8 mouse cellular contexts compared by ENCODE assay signal in genomic region chr9:4308628-4309350, GRCm38 (mm10). TPM values are rescaled to one million over a fixed set of nuclear protein-coding genes. Genes with fewer than 3 reads are reported as not detected.
DNase-seq lines count a peak whose midpoint lies in the region; ATAC-seq and TF ChIP-seq lines count a peak whose summit lies in the region.

No protein-coding gene starts in this region.

- under 1% methylated on average over 36 of the region's 36 CpGs for whole genome bisulfite sequencing in kidney, adult 2 months

- peaks cover 8% of the 10 kb centered on the region for H3K4me1 ChIP-seq in kidney, adult 2 months (ENCODE audit: control insufficient read depth, insufficient read depth, low read length)
- H3K4me1 ChIP-seq in megakaryocyte, embryonic 14.5 days: peaks cover 35% of the 10 kb centered on the region

- no peak for TF ChIP-seq CTCF in kidney, adult 2 months (conservative IDR thresholded peaks at IDR 0.05; ENCODE audit: insufficient read depth, insufficient read length, low read depth, low read length)

- H3K4me3 ChIP-seq in kidney, adult 2 months (ENCODE audit: insufficient read depth, low read depth, low read length): peak overlapping the region; percentile 70
- peak overlapping the region; percentile 97 for H3K4me3 ChIP-seq in megakaryocyte, embryonic 14.5 days (replicated peaks)

- peak overlapping the region; percentile 26 for H3K27ac ChIP-seq in kidney, adult 2 months (ENCODE audit: insufficient read depth, low read depth, low read length)

- no peak for TF ChIP-seq POLR2A in kidney, adult 2 months (IDR thresholded peaks at IDR 0.05; ENCODE audit: low read depth, low read length)

- H3K9me3 ChIP-seq in megakaryocyte, embryonic 14.5 days: no peaks in the 10 kb centered on the region

- H3K27me3 ChIP-seq in kidney, adult 2 months (replicated peaks; ENCODE audit: control insufficient read depth, insufficient read depth, low read length): no peaks in the 10 kb centered on the region
- H3K27me3 ChIP-seq in megakaryocyte, embryonic 14.5 days (replicated peaks): no peaks in the 10 kb centered on the region

- ATAC-seq in hematopoietic stem cell, adult 5-6 weeks (replicated peaks in 1 of 2; ENCODE audit: insufficient read depth in 1 of 2, low FRiP score in 2 of 2, low TSS enrichment in 1 of 2, low read depth in 1 of 2, poor library complexity in 2 of 2, severe bottlenecking in 2 of 2): peak; percentile 42 to 61

- peak; percentile 4 for DNase-seq in kidney, adult 2 months
- no peak for DNase-seq in kidney, postnatal 4 days
- peak; percentile 49 for DNase-seq in adipocyte (ENCODE audit: low spot score)
- DNase-seq in urinary bladder, adult 2 months (ENCODE audit: low spot score): no peak
- DNase-seq in thymus, postnatal 4 days: no peak
- DNase-seq in cerebellum, adult 18-20 months: no peak

- H3K36me3 ChIP-seq in kidney, adult 2 months (ENCODE audit: control insufficient read depth, insufficient read depth, low read length): no peaks in the 10 kb centered on the region
- H3K36me3 ChIP-seq in megakaryocyte, embryonic 14.5 days (replicated peaks; ENCODE audit: low read length): peaks cover 14% of the 10 kb centered on the region

RNA-seq across cellular contexts. Expression of gene Aasdhppt, which starts 0.5 kb away (rescaled TPM):
- polyA plus RNA-seq in kidney, adult 2 months (2012; rRNA removed): 3.6 and 5.4 TPM in 2 replicates
- 28.6 and 36.1 TPM in 2 replicates for total RNA-seq in hematopoietic stem cell, adult 5-6 weeks (2017)
- polyA plus RNA-seq in megakaryocyte, embryonic 14.5 days (2012; ENCODE audit: insufficient read depth, low replicate concordance): 0.58 and 1.3 TPM in 2 replicates
- 8.8 and 10.1 TPM in 2 replicates for polyA plus RNA-seq in urinary bladder, adult 2 months (2012; rRNA removed)

RNA-seq across cellular contexts. Expression of gene Kbtbd3, which starts 0.8 kb away (rescaled TPM):
- polyA plus RNA-seq in kidney, adult 2 months (2012; rRNA removed): 0.48 and 0.81 TPM in 2 replicates
- total RNA-seq in hematopoietic stem cell, adult 5-6 weeks (2017): 2.6 and 8.3 TPM in 2 replicates
- not detected in 2 replicates for polyA plus RNA-seq in megakaryocyte, embryonic 14.5 days (2012; ENCODE audit: insufficient read depth, low replicate concordance)
- polyA plus RNA-seq in urinary bladder, adult 2 months (2012; rRNA removed): 4.3 and 5.0 TPM in 2 replicates

Comparison
In these comparisons a context has a peak if more than half of its experiments do, and no peak if none do; other contexts are left out.
1. DNase-seq: peak in kidney, adult 2 months (single experiment) and adipocyte (single experiment); none in kidney, postnatal 4 days (0 of 2), urinary bladder, adult 2 months (single experiment), thymus, postnatal 4 days (single experiment) and cerebellum, adult 18-20 months (0 of 2).